Mouse (Mus musculus): ENCODE measurements around the gene Arvcf. TPM values are rescaled to one million over a fixed set of nuclear protein-coding genes. Genes with fewer than 3 reads are reported as not detected.

Gene Arvcf
- polyA plus RNA-seq (2012; rRNA removed), result 11.4 and 11.6 TPM in 2 replicates

DNA sequence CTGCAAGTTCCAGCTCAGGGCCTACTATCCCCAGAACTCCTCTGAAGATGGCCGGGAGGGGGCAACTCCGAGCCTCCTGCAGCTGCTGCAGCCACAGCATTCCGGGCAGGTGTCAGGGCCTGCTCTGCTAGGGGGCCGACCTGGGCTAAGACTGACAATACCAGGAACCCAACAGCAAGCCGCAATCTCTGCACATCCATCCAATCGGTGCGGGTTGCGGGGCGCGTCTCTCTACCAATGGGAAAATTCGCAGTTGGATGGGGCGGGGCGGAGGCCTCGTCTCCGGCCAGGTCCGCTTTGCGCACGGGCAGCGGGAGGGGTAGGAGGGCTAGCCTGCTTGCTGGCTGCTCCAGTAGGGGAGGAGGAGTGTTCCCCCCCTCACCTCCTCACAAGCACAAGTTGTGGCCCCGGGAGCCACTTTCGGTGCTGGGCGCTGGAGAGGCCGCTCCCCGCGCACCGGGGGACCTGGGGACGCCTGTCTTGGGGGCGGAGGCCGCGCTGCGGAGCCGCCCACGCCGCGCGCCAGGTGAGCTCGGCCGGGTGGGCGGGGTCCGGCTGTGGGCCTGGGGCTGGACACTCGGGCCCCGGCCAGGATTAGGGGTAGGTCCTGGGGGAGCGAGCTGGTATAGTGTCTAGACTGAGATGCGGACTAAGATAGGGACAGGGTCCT, at the start of gene Arvcf, which contains the start of gene Tango2:
Gene Arvcf, plus strand, starts transcription at position 252 of the 670 bp plus-strand sequence.
Gene Tango2, minus strand, starts transcription at position 173 of the 670 bp plus-strand sequence.
- peak; percentile 86 for DNase-seq (ENCODE audit: low read depth, low spot score)
- under 1% methylated on average over 44 of the region's 44 CpGs for WGBS

DNA sequence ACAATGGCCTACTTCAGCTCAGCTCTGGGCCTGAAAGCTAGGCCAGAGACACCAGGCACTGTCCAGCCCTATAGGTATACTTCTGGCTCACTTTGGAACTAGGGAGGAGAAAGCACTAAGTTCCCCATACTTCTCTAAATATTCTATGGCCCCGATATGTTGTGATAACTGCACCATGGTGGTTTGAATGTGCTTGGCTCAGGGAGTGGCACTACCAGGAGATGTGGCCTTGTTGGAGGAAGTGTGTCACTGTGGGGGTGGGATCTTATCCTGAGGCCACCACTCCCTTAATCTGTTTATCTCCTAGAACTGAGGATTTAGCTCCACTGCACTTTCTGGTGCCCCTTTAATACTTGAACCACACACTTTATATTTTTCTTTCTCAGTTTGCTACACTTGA, 39.8 kb upstream of the Arvcf start:
- 79% methylated on average over 1 of the region's 1 CpGs for WGBS
- no peak for DNase-seq (ENCODE audit: low read depth, low spot score)

DNA sequence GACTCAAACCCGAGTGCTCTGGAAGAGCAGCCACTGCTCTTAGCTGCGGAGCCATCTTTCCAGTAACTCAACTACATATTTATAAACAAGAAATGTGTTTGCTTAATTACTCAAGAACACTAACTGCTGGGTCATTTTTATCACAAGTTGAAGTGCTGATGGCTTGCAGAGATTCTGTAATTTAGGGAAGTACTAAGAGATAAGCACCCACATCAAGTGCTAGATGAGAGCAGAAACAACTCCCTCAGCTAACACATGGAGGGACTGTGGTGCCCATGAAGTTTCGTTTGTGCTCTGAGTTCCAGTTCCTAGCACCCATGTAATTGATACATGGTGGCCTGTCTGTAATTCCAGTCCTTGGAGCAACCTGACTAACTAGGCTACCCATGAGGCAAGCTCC, 29.0 kb upstream of the Arvcf start:
- 82% methylated on average over 3 of the region's 3 CpGs for WGBS
- no peak for DNase-seq (ENCODE audit: low read depth, low spot score)

DNA sequence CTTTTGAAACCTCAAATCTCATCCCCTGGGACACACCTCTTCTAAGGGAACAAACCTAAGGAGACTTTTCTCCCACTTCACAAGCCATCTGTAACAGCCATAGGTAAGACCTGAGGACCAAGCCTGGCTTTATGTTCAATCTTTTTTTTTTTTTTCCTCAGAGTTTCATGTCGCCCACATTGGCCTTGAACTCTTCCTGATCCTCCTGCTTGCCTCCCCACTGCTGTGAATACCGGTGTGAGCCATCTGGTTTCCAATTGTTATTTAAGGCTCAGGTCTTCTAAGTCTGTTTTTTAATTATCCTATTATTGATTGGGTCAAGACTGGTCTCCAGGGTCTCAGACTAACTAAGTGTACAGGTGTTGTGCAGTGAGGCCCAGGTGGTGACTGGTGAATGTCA, 26.5 kb upstream of the Arvcf start:
- WGBS, result 73% methylated on average over 2 of the region's 2 CpGs
- no peak for DNase-seq (ENCODE audit: low read depth, low spot score)

DNA sequence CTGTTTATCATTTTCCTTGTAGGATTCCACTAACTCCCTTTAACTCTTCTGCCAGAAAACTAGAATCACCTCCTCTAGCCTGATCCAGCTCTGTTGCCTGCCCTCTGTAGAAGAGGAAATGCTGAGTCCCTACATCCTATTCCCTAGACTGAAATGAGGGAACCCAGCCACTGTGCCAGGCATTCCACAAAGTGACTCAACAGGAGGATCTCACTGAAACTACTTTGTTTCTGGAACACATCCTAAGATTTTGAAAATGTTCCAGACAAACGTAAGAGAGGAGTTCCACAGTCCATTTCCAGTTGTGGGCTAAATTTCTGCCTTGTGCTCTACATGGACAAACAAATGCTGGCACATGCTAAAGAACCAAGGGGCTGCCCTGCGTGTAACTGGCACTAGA, 24.5 kb upstream of the Arvcf start:
- 69% methylated on average over 2 of the region's 2 CpGs for WGBS

DNA sequence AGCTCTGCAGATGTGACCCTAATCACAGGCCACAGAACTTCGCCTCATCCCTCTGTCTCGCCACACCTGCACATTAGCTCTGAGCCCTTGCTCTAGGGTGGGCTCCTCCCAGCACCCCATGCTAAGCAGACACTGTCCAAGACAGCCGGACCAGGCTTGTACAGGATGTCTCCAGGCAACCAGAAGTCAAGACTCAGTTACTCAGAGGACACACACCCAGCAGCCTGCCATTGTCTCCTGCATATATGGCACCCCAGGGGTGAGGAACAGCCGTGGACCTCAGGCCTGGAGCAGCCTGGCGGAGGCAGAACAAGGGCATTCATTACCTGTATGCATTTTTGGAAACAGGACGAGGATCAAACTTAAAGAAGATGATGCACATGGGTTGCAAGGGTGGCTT, 24.0 kb upstream of the Arvcf start:
- 97% methylated on average over 6 of the region's 6 CpGs for WGBS
- no peak for DNase-seq (ENCODE audit: low read depth, low spot score)

More for the DNA sequence above, 24.5 kb upstream of the Arvcf start:
- DNase-seq (ENCODE audit: low read depth, low spot score), result no peak

DNA sequence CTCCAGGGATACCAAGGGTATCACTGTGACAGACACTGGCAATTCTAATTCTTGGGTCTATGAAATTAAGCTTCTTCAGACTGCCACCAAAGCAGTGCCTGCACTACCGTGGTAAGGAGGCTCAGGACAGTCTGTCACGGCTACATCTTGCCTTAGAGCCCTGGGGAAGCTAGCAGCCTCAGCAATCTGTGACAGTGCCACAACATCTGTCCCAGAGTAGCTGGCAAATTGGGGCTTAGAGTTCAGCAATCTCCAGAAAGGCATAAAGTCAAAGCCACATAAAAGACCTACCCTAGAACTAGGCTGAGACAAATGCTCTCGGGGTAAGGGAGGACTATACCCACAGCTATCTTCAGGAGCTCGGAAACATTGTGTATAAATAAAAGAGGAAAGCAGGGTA, 22.2 kb upstream of the Arvcf start:
- 78% methylated on average over 4 of the region's 4 CpGs for WGBS
- no peak for DNase-seq (ENCODE audit: low read depth, low spot score)

DNA sequence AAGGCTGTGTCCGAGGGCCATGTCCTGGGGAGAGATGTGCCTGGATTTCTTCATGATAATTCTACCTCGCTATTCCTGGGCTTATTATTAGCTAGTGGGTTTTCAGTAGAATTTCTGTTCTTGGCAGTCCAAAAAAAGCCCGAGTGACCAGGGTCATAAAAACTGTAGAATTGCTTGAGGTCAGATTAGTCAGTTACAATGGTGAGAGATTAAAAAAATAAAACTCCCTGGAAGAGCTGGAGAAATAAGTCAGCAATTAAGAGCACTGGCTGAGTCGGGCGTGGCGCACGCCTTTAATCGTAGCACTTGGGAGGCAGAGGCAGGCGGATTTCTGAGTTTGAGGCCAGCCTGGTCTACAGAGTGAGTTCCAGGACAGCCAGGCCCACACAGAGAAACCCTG, 20.0 kb upstream of the Arvcf start:
- no peak for DNase-seq (ENCODE audit: low read depth, low spot score)
- WGBS, result 84% methylated on average over 9 of the region's 9 CpGs

DNA sequence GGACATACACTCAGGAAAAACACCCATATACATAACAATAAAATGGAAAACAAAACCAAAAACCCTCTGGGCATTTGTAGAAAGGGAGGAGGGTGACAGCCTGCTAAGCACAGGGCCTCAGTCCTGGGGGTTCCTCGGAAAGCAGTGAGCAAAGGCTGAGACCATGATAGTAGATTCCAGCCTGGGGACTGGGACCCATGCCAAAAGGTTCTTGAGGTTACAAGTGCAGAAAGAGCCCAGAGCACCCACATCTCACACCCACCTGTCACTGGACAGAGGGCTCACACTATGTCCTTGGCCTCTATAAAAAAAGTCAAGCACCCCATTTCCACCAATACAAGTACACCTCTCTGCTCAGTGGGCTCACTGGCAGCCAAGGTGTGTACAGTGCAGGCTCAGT, 19.5 kb upstream of the Arvcf start:
- WGBS, result 89% methylated on average over 1 of the region's 1 CpGs
- no peak for DNase-seq (ENCODE audit: low read depth, low spot score)

DNA sequence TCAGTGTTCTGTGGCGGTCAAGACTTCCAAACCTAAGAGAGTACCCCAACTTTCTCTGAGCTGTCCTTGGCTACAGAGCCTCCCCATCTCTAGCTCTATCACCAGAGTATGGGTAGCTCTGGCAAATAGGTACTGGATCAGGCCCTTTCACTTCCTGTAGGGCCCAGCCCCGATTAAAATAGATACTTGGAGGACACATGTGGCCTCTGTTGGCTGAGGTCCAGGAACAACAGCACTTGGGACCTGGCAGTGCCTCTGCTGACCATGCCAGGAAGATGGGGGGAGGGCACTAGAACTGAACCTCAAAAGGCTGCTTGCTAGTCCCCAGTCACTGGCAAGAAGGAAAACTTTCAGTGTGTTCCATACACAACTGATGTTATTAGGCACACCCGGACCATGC, 14.0 kb upstream of the Arvcf start:
- 68% methylated on average over 3 of the region's 3 CpGs for WGBS
- no peak for DNase-seq (ENCODE audit: low read depth, low spot score)

DNA sequence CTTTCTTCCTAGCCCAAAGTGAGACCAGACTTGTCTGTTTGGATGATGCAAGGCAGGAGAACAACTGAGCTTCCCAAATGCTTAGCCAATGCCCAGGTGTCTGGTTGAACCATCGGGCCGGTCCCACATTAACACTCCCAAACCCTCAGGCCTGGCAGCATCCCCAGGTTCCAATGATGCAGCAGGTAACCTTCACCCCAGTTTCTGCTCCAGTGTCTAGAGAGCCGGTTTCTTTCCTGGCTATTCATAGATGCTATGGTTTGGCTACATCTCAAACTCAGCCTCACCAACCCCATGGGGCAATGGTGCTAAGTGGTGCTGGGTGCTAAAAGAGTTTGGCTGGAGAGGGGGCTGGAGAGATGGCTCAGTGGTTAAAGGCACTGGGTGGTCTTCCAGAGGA, 12.0 kb upstream of the Arvcf start:
- 92% methylated on average over 3 of the region's 3 CpGs for WGBS
- no peak for DNase-seq (ENCODE audit: low read depth, low spot score)

DNA sequence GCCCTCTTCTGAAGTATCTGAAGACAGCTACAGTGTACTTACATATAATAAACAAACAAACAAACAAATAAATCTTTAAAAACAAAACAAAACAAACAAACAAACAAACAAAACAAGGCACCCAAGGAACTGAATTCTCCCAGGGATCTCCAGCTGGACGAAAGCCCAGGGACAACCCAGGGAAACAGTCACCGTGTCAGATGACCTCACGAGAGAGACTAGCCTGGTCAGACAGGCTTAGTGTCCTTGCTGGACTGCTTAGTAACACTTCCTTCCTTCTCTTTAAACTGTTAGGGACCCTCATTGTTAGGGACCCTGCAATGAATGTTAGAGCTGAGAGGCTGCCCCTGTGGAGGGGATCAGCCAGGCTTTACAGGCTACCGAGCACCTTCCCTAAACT, 10.7 kb upstream of the Arvcf start:
- 93% methylated on average over 4 of the region's 4 CpGs for WGBS
- no peak for DNase-seq (ENCODE audit: low read depth, low spot score)

DNA sequence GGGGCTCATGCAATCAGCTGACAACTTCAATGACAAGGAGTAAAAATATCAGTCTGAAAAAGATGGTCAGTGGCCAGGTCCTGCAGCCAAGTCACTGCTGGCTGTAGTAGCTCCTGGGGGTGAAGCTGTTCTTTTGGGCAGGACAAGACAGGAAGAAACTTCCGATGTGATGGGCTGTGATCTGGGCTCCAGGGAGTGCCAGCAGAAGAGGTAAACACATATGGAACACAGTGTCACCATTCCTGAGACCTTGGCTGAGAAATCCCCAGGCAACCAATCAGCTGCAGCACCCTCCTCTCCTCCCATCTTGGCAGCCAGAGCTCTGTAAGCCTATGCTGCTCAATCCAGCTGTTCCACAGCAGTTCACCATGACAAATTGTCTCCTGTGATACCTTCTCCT, 8.1 kb upstream of the Arvcf start:
- DNase-seq (ENCODE audit: low read depth, low spot score), result no peak
- WGBS, result 46% methylated on average over 1 of the region's 1 CpGs

DNA sequence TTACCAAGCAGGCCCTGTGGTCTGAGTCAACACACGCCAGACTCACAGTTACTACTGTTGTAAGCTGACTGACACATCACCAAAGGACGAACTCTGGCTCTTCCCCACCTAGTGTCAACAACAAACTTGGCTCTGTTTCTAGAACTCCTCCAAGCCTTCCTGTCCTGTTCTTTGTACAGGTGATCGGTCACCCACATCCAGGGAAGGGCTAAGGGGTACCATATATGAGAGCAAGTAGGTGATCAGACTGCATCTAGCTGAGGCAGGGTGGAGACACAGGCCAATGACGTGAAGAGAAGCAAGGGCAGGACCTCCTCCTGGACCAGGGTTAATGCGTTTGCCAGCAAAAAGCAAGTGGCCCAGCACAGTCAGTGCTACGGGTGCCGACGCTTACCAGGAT, 6.4 kb upstream of the Arvcf start:
- DNase-seq (ENCODE audit: low read depth, low spot score), result no peak
- WGBS, result 46% methylated on average over 8 of the region's 8 CpGs

DNA sequence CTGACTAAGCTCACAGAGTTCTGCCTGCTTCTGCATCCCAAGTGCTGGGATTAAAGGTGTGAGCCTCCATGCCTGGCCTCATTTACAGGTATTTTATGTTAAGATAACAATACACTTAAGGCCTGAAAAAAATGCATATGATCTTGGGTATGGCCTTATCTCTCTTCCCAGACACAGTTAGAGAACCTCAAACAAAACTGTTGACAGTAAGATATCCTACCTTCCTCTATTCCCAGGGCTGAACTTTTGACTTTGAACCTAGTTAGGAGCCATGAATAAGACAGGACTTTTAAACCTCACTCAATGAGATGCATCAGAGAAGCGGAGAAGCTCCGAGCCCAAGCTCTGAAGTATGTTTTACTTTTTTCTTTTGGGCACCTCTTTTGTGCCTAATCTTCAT, 5.9 kb upstream of the Arvcf start:
- DNase-seq (ENCODE audit: low read depth, low spot score), result no peak
- WGBS, result 61% methylated on average over 2 of the region's 2 CpGs

DNA sequence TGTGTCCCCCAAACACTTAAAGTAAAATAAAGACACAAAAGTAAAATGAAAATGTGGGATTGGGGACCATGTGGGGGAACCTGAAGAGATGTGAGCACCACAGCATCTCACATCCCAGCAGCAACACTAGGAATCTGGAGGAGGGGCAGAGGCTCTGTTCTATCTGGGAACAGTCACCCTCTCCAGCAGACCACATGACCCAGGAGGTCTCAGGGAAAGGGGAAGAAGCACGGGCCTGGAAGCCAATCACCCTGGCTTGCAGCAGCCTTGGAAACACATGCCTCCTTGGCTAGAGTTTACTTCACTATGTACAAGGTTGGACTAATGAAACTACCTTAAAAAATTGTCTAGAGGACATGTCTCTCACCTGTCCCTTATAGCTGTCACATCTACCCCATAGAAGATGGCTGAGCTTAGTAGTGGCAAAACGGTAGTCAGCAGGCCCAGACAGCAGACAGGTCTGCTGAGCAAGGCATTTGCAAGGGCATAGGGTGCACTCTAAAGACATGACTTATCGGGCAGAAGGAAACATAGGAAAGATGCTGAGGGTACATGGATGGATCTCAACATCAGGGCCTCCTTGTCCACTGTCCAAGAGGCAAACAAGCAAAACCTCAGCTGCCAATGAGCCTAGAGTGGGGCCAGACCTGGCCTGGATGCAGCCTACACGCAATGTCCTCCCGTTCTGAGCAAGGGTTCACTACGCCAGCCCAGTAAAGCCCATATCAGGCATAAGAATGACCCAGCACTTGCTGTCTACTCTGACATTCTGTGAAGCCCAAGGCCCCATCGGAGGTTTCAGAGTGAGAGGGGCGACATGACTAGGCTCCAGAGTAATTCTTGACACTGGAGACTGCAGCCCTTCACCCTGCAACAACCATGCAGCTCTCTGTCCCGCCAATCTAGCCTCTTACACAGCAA, 5.1 kb upstream of the Arvcf start:
- WGBS, result 30% methylated on average over 9 of the region's 9 CpGs
- no peak for DNase-seq (ENCODE audit: low read depth, low spot score)

DNA sequence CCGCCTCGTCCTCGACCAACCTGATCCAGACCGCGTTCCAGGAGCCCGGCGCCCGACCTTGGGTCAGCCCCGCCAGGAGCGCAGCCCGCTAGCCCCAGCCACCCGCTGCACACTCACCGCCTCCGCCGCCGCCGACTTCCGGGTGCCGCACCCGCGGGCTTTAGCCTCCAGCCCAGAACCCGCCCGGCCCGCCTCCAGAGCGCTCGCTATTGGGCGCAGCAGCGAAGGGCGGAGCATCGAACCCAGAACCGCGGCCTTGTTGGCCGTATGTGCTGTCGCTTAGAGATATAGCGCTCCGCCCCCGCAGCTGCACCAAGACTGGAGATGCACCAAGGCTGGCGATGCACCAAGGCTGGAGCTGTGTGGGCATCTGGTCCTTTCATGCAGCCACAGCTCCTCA, 4.2 kb upstream of the Arvcf start:
- under 1% methylated on average over 38 of the region's 38 CpGs for WGBS
- peak; percentile 83 for DNase-seq (ENCODE audit: low read depth, low spot score)

DNA sequence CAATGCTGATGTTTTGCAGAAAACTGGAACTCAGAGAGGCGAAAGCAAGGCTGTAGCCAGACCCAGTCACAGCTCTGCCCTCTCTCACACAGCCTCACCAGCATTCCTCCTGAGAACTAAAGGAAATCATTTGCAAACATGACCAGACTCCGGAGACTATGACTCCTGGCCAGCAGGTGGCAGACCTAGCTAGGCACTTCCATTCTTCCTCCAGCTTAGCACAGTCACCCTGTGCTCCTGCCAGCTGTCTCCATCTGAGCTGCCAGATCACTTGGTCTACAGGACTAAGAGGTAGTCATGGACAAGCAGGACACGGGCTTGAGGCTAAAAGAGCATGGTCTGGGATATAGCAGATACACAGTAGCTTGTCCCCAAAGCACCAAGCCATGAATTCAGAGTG, 2.7 kb upstream of the Arvcf start:
- 1% methylated on average over 3 of the region's 3 CpGs for WGBS
- DNase-seq (ENCODE audit: low read depth, low spot score), result peak; percentile 73

DNA sequence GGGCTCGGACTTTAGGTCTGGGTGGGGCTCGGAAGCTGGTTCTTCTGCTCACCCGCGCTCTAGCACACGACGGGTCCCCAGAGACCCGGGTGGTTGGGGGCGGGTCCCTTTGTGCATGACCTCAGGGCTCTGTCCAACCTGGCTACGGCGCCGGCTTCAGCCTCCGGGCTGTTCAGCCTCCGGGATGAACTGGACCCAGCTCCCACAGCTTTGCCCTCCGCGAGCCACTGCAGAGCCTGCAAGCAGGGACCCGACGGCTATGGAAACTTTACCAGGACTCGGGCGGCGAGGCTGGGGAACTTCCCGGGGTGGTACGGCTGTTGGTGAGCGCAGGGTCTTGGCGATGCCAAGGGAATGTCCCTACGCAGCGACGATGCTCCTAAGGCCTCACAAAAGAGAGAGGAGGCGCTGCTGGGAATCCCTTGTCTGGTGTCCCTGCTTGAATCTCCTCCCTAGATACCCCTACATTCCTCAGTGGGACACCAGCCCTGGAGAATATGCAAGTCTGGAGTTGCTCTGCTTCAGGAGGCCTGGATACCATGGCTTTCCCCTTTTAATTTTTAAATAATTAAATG, 706 bp downstream of the Arvcf start:
- 3% methylated on average over 28 of the region's 28 CpGs for WGBS
- DNase-seq (ENCODE audit: low read depth, low spot score), result no peak

DNA sequence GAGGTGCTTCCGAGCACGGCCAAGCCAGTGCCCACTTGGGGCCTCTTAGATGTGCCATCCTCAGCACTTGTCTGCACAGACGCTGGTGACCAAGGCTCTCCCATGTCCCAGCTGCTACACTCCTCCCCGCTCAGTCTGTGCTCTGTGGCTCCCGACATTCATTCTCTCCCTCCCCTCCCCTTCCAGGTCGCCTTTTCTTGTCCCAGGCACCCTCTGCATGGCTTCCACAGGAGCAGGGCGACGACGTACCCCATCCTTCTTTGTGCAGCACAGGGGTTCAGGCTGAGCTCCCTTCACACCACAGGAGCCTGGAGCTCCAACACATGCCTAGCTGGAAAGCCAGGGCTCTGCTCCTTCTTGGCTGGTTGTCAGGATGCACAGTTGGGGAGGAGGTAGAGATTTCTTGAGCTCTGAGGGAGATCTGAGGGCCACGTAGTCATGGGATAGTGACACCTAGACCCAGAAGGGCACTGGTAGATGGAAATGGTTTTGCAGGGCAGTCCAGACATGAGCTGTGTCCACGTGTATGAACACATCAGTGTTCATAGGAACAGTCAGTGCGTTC, 1.9 kb downstream of the Arvcf start:
- WGBS, result 85% methylated on average over 12 of the region's 12 CpGs
- no peak for DNase-seq (ENCODE audit: low read depth, low spot score)

Measured in large intestine, adult 2 months (tissue).